Mouse (Mus musculus): Measurements from ENCODE around the gene Mrps34.

Gene Mrps34

GRCm38 (mm10) chr17:24881738-24882440, 13.0 kb upstream of the Mrps34 start:
- DNase-seq (ENCODE audit: low spot score in 2 of 2): no peak

DNA sequence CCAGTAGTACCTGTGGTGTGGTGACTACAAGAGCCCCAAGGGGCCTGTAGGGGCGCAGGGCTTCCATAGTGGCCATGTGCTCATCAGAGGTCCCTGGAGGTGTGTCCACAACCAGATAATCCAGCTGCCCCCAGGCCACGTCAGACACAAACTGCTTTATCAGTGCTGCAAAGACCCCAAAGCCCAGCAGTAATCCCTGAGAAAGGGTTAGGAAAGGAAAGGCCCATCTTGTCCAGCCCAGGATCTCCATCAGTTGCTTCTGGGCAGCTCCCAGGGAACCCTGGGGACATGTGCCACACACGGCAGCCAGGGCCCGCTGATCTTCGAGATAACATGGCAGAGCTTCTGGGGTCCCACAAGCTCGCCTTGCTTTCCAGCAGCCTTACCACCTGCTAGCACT, 10.5 kb upstream of the Mrps34 start:
- no peak for DNase-seq (ENCODE audit: low spot score in 2 of 2)

DNA sequence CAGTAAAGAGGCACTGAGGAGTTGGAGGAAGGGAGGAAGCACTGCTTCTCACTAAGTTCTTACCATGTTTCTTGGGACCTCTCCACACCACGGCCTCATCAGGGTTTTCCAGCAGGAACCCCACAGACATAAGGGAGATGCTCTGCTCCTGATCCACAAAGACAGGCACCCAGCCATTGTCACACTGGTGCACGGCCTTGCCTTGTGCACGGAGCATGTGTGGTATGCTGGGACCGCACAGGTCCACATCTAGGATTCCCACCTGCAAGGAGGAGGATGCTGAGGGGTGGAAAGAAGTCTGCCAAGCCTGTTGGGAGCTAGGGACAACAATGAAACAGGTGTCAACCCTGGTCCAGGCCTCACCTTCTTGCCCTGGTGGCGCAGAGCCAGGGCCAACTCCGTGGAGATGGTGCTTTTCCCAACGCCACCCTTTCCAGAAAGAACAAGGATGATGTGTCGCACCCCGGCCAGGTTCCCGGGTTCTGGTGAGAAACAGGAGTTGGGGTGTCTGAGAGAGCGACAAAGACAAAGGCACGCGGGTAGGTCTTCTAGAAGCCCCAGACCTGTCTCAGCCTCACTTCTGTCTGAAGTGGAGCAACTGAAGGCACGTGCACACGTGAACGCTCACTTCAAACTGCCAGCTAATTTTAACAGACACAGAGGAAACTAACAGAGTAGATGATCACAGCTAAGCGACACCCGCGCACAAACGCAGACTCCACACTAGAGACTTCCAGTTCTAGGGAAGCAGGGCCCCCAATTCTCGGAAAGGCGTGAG, 9.4 kb upstream of the Mrps34 start:
- DNase-seq (ENCODE audit: low spot score in 2 of 2): no peak

- peak; percentile 99 to 100 for DNase-seq (ENCODE audit: low spot score in 2 of 2)
Measured at GRCm38 (mm10) chr17:24886134-24886931, 8.6 kb upstream of the Mrps34 start, which contains the start of the genes Nubp2 and Spsb3. TSS of gene Nubp2 (minus strand) at chr17:24886349. TSS of gene Spsb3 (plus strand) at chr17:24886643.

GRCm38 (mm10) chr17:24886932-24887271, 8.0 kb upstream of the Mrps34 start:
- peak in 1 of 2 experiments; percentile 57 for DNase-seq (ENCODE audit: low spot score in 2 of 2)

DNA sequence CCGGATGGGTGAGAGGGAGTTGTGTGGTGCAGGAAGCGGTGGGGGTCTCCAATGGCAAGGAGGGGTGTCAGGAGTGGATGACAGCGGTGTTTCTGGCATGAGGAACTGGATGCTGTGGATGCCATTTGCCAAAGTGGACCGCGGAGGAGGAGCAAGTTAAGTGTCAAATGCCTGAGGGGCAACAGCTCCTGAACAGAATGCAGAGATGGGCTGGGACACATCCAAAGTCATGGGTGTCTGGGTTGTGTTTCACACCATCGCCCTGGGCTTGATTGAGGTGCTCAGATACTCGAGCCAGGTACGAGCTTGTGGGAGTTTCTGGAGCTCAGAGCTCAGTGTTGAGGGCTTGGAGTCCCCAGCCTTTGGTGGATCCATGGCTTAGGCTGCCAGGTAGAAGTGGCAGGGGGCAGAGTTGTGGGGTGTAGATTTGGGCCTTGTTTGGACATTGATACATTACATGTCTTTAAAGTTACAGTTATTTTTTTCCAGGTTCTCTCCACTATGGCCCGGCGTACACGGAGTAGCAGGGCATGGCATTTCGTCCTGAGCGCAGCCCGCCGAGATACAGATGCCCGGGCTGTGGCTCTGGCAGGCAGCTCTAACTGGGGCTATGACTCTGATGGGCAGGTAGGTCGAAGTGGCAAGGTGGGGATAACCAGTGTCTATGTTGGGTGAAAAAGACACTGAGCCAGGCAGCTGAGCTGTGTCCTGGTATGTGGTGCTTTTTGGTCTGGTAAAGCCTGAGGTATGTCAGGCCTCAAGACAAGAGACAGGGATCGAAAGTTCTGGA, 7.4 kb upstream of the Mrps34 start:
- no peak for DNase-seq (ENCODE audit: low spot score in 2 of 2)

- DNase-seq (ENCODE audit: low spot score in 2 of 2): no peak
Measured at GRCm38 (mm10) chr17:24888862-24889261, 6.1 kb upstream of the Mrps34 start.

DNA sequence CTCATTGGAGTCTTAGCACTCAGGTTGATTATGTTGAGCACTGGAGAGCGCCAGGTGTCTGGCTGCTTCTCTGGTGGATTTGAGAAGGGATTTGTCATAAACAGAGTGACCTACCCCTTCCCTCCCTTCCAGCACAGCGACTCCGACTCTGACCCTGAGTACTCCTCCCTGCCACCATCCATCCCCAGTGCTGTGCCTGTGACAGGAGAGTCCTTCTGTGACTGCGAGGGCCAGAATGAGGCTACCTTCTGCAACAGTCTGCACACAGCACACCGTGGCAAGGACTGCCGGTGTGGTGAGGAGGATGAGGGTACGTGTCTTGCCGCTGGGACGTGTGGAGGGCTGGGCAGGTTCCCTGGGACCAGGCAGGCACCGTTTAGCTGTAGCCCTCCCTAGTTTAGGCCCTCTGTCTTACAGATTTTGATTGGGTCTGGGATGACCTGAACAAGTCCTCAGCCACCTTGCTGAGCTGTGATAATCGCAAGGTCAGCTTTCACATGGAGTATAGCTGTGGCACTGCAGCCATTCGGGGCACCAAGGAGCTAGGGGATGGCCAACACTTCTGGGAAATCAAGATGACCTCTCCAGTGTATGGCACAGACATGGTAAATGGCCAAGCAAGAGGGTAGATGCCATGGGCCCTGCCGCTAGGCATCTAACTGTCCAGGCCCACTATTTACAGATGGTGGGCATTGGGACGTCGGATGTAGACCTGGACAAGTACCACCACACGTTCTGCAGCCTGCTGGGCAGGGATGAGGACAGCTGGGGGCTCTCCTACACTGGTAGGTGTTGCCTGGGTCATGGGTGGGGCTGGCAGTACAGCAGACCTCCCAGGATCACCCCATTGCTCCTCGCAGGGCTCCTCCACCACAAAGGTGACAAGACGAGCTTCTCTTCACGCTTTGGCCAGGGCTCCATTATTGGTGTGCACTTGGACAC, 4.5 kb upstream of the Mrps34 start:
- no peak for DNase-seq (ENCODE audit: low spot score in 2 of 2)

DNA sequence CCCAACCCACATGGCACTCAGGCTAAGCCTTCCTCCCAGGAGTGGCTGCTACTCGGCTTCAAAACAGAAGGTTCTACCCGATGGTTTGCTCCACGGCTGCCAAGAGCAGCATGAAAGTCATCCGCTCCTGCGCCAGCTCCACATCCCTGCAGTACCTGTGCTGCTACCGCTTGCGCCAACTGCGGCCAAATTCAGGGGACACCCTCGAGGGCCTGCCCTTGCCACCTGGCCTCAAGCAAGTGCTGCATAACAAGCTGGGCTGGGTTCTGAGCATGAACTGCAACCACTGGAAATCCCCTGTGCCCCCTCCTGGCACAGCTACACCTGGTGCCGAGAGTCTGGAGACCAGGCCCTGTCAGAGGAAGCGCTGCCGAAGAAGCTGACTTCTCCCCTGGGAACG, 3.6 kb upstream of the Mrps34 start:
- DNase-seq (ENCODE audit: low spot score in 2 of 2): no peak

DNA sequence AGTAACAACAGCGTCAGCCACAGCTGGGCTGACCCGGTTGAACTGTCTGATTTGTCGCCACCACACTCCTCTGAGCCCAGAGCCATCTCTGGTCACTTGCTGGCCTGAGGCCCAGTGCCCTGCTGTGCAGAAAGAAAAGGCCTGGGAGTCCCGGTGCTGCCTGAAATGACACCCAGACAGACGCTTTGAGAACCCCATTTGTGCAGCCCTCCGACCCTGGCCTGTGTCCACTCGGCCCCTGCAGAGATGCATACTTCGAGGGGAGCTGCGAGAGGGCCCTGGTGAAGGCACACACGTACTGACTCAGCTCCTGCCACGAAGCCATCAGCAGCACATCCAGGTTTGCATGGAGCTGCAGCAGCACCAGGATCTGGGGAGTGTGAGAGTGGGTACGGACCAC, 2.1 kb upstream of the Mrps34 start:
- no peak for DNase-seq (ENCODE audit: low spot score in 2 of 2)

GRCm38 (mm10) chr17:24893276-24893675, 1.6 kb upstream of the Mrps34 start:
- no peak for DNase-seq (ENCODE audit: low spot score in 2 of 2)

GRCm38 (mm10) chr17:24894061-24894994, 588 bp upstream of the Mrps34 start:
- no peak for DNase-seq (ENCODE audit: low spot score in 2 of 2)

GRCm38 (mm10) chr17:24895571-24896240, 790 bp downstream of the Mrps34 start:
- no peak for DNase-seq (ENCODE audit: low spot score in 2 of 2)

GRCm38 (mm10) chr17:24896241-24896992, 1.5 kb downstream of the Mrps34 start, which contains the start of gene Nme3:
TSS of gene Nme3 (plus strand) at chr17:24896500.
- peak; percentile 70 to 77 for DNase-seq (ENCODE audit: low spot score in 2 of 2)

- DNase-seq (ENCODE audit: low spot score in 2 of 2): no peak
Measured at GRCm38 (mm10) chr17:24896993-24897269, 2.0 kb downstream of the Mrps34 start.

GRCm38 (mm10) chr17:24897600-24897999, 2.7 kb downstream of the Mrps34 start:
- no peak for DNase-seq (ENCODE audit: low spot score in 2 of 2)

GRCm38 (mm10) chr17:24898041-24898854, 3.3 kb downstream of the Mrps34 start:
- DNase-seq (ENCODE audit: low spot score in 2 of 2): no peak
